Mouse (Mus musculus) hindbrain, embryonic 10.5 days (tissue): ENCODE results near the gene Notch3. TPM values are rescaled to one million over a fixed set of nuclear protein-coding genes. Genes with fewer than 3 reads are reported as not detected.
A peak's percentile ranks its signal among the peaks of the same experiment; 100 is the strongest.
"Not testable (repeated sequence)": the region's sequence is repeated elsewhere in the genome, so short reads cannot be mapped to it uniquely, and the experiment has no call there.

Experiments
- DNase-seq: peaks from one replicate; pipeline ENCODE4 v3.0.0-alpha.2; 2017; ENCODE audit warnings: low spot score
- H3K27ac ChIP-seq: fragments of 300-500 bp; sonication (generic); 2 replicates; pipeline ENCODE4 v1.5.1; 2016; ENCODE audit warnings: mild to moderate bottlenecking, moderate library complexity
- H3K27me3 ChIP-seq: fragments of 300-500 bp; sonication (generic); 2 replicates; pipeline ENCODE4 v1.6.1; 2016; ENCODE audit warnings: mild to moderate bottlenecking; ENCODE audit not compliant: poor library complexity, insufficient read depth, severe bottlenecking
- H3K36me3 ChIP-seq: fragments of 300-500 bp; sonication (generic); 2 replicates; pipeline ENCODE4 v1.6.1; 2016; ENCODE audit warnings: mild to moderate bottlenecking, moderate library complexity
- H3K4me1 ChIP-seq: fragments of 300-500 bp; sonication (generic); replicated peaks from 2 replicates; pipeline ENCODE4 v1.6.1; 2016; ENCODE audit warnings: mild to moderate bottlenecking
- H3K4me3 ChIP-seq: fragments of 300-500 bp; sonication (generic); 2 replicates; pipeline ENCODE4 v1.5.1; 2016; ENCODE audit warnings: mild to moderate bottlenecking, moderate library complexity
- H3K9me3 ChIP-seq: fragments of 300-500 bp; sonication (generic); 2 replicates; pipeline ENCODE4 v1.6.1; 2016; ENCODE audit warnings: mild to moderate bottlenecking, moderate library complexity
- WGBS: fragments of 180-500 bp; shearing (Covaris S2); methylation state at CpG from one replicate; pipeline ENCODE4 v1.1.7; 2016; 5-methylcytosine and 5-hydroxymethylcytosine counted together
- polyA plus RNA-seq: library from polyadenylated mRNA; unstranded; fragments of >200 nt; fragmentation: Nextera tagmentation; extraction: Ambion mirVana; gene quantifications from 2 replicates; pipeline ENCODE4 v1.2.1, GENCODE M21; 2016

Gene Notch3
- polyA plus RNA-seq, 1 experiment from 2014 or later, result 26.0 TPM

GRCm38 (mm10) chr17:32092241-32092619 lies 74.4 kb downstream of the Notch3 start:
- H3K4me3 ChIP-seq, result no peak overlapping the region
- no peaks in the 10 kb centered on the region for H3K36me3 ChIP-seq
- H3K27ac ChIP-seq, result peak overlapping the region; percentile 40; the same call in 1 of the 2 replicates
- H3K4me1 ChIP-seq, result peaks cover 19% of the 10 kb centered on the region
- WGBS, result 90% methylated on average over 1 of the region's 1 CpGs
- no peak for DNase-seq
- H3K9me3 ChIP-seq, result peaks cover 7% of the 10 kb centered on the region; the same call in 1 of the 2 replicates
- H3K27me3 ChIP-seq, result no peaks in the 10 kb centered on the region

- Histone ChIP-seq H3K4me1 (peaks cover 19% of the 10 kb centered on the region), H3K27ac (peak overlapping the region; percentile 86), H3K4me3 (peak overlapping the region; percentile 51)
- H3K9me3 ChIP-seq, H3K36me3 ChIP-seq, H3K27me3 ChIP-seq: not testable (repeated sequence)
- WGBS, result 10% methylated on average over 16 of the region's 16 CpGs
- peak; percentile 85 for DNase-seq
These were observed 75.0 kb downstream of the Notch3 start for GRCm38 (mm10) chr17:32091364-32092240.

- H3K4me3 ChIP-seq, result peak overlapping the region; percentile 51
- no peaks in the 10 kb centered on the region for H3K36me3 ChIP-seq
- H3K4me1 ChIP-seq, result peaks cover 19% of the 10 kb centered on the region
- peaks cover 7% of the 10 kb centered on the region; the same call in 1 of the 2 replicates for H3K9me3 ChIP-seq
- DNase-seq, result no peak
- WGBS, result 44% methylated on average over 1 of the region's 1 CpGs
- H3K27me3 ChIP-seq, result no peaks in the 10 kb centered on the region
- peak overlapping the region; percentile 86 for H3K27ac ChIP-seq
These were observed 75.7 kb downstream of the Notch3 start for GRCm38 (mm10) chr17:32091032-32091363.

GRCm38 (mm10) chr17:32087069-32087468 lies 79.6 kb downstream of the Notch3 start:
- no peak overlapping the region for H3K27ac ChIP-seq
- 88% methylated on average over 2 of the region's 2 CpGs for WGBS

GRCm38 (mm10) chr17:32083351-32083750 lies 83.3 kb downstream of the Notch3 start:
- 92% methylated on average over 2 of the region's 2 CpGs for WGBS
- Histone ChIP-seq H3K27me3 (no peaks in the 10 kb centered on the region), H3K9me3 (0 out of 2 replicates have a peak, but pooled peaks cover 5% of the 10 kb centered on the region), H3K4me3 (no peak overlapping the region), H3K36me3 (no peaks in the 10 kb centered on the region), H3K27ac (no peak overlapping the region), H3K4me1 (0 out of 2 replicates have a peak, but pooled peaks cover 6% of the 10 kb centered on the region)
- DNase-seq, result no peak

More at GRCm38 (mm10) chr17:32087069-32087468, 79.6 kb downstream of the Notch3 start:
- no peaks in the 10 kb centered on the region for H3K36me3 ChIP-seq
- no peaks in the 10 kb centered on the region for H3K27me3 ChIP-seq
- H3K4me1 ChIP-seq, result peaks cover 19% of the 10 kb centered on the region
- DNase-seq, result no peak
- H3K9me3 ChIP-seq, result no peaks in the 10 kb centered on the region
- H3K4me3 ChIP-seq, result no peak overlapping the region

GRCm38 (mm10) chr17:32075164-32075563 lies 91.5 kb downstream of the Notch3 start:
- Histone ChIP-seq H3K36me3 (no peaks in the 10 kb centered on the region), H3K9me3 (no peaks in the 10 kb centered on the region), H3K4me1 (peaks cover 12% of the 10 kb centered on the region; the same call in 1 of the 2 replicates), H3K27ac (no peak overlapping the region), H3K4me3 (no peak overlapping the region), H3K27me3 (no peaks in the 10 kb centered on the region)
- 4% methylated on average over 2 of the region's 2 CpGs for WGBS
- peak; percentile 59 for DNase-seq

- Histone ChIP-seq H3K36me3 (no peaks in the 10 kb centered on the region), H3K27me3 (no peaks in the 10 kb centered on the region), H3K4me3 (no peak overlapping the region), H3K4me1 (peaks cover 10% of the 10 kb centered on the region; the same call in 1 of the 2 replicates), H3K27ac (no peak overlapping the region), H3K9me3 (peaks cover 3% of the 10 kb centered on the region; the same call in 1 of the 2 replicates)
- DNase-seq, result no peak
- 65% methylated on average over 4 of the region's 4 CpGs for WGBS
These were observed 92.0 kb downstream of the Notch3 start for GRCm38 (mm10) chr17:32074658-32075057.

GRCm38 (mm10) chr17:32073359-32073758 lies 93.3 kb downstream of the Notch3 start:
- Histone ChIP-seq H3K4me3 (no peak overlapping the region), H3K9me3 (peaks cover 4% of the 10 kb centered on the region; the same call in 1 of the 2 replicates), H3K27ac (no peak overlapping the region), H3K4me1 (peaks cover 6% of the 10 kb centered on the region; the same call in 1 of the 2 replicates), H3K36me3 (no peaks in the 10 kb centered on the region), H3K27me3 (no peaks in the 10 kb centered on the region)
- WGBS, result 4% methylated on average over 2 of the region's 2 CpGs
- peak; percentile 86 for DNase-seq

Other genes starting within 250 kb of the Notch3 start
- gene Rrp1b, start 130.8 kb downstream of the Notch3 start, polyA plus RNA-seq, result 73.4 and 99.0 TPM in 2 replicates
- gene Hsf2bp, start 130.5 kb downstream of the Notch3 start, polyA plus RNA-seq, result 0.30 and 0.37 TPM in 2 replicates
- 0.21 and 0.24 TPM in 2 replicates for gene Ephx3, start 22.7 kb upstream of the Notch3 start, polyA plus RNA-seq
- 113 and 134 TPM in 2 replicates for gene Brd4, start 117.9 kb upstream of the Notch3 start, polyA plus RNA-seq
- 114 and 133 TPM in 2 replicates for gene Akap8, start 154.4 kb upstream of the Notch3 start, polyA plus RNA-seq
- gene Akap8l, start 183.8 kb upstream of the Notch3 start, polyA plus RNA-seq, result 101 and 112 TPM in 2 replicates
- gene Wiz, start 222.6 kb upstream of the Notch3 start, polyA plus RNA-seq, result 25.1 and 34.7 TPM in 2 replicates
- 0.75 and 1.0 TPM in 2 replicates for gene Rasal3, start 236.7 kb upstream of the Notch3 start, polyA plus RNA-seq